Mouse (Mus musculus) urinary bladder, adult 2 months (tissue): ENCODE measurements around the gene Ltb. TPM values are rescaled to one million over a fixed set of nuclear protein-coding genes. Genes with fewer than 3 reads are reported as not detected.

ENCODE experiments used
- DNase-seq: peaks from one replicate; pipeline ENCODE4 v3.0.0; 2022; ENCODE audit warnings: low spot score
- polyA plus RNA-seq: library from polyadenylated mRNA; depleted of rRNA; stranded (reverse); fragments of >200 nt; gene quantifications from 2 replicates; pipeline ENCODE4 v1.2.3, GENCODE M21; 2012

Gene Ltb
- polyA plus RNA-seq, 1 experiment: 3.5 TPM

- peak; percentile 93 for DNase-seq
Measured at GRCm38 (mm10) chr17:35164568-35165450, 29.4 kb upstream of the Ltb start, which contains the start of gene Prrc2a. Prrc2a (minus strand) TSS chr17:35164897.

- no peak for DNase-seq
Measured at GRCm38 (mm10) chr17:35165451-35166155, 28.6 kb upstream of the Ltb start.

GRCm38 (mm10) chr17:35166352-35167035, 27.7 kb upstream of the Ltb start:
- DNase-seq: no peak

DNA sequence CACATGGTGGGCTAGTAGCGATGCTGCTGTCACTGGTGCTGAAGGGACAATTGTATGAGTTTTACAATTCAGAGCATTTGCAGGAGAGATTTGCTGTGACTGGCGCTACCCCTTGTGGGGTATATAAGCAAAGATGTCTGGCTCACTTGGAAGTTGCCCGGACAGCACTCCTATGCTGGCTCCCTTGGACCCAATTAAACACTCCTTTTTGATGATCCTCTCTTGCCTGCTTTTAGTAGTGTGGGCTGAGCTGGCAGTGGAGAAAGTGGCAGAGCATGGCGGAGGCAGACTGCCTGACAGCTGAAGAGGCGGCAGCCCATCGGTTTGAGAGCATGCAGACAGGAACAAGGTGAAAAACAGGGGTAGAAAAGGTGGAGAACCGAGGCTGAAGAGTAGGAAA, 26.4 kb upstream of the Ltb start:
- DNase-seq: no peak

DNA sequence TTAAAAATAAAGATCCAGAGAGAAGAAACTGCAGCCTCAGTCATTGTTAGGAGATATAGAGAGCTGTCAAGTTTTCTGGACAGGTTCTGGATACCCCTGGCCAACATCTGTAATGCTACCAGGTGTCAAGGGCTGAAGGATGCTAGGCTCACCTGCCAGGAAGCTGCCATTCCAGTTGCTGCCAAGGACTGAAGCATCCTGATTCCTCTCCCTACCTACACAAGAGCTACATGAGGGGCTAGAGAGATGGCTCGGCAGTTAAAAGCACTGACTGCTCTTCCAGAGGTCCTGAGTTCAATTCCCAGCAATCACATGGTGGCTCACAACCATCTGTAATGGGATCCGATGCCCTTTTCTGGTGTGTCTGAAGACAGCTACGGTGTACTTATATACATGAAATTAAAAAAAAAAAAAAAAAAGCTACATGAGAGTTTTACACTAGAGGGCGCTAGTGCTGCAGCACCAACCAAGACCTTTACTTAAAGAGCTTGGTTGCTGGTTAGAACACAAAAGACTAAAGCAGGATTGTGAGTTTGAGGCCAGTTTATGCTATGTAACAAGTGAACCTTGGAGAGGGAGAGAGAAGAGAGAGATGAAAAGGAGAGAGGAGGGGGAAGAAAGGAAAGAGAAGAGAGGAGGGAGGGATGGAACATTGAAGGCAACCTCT, 25.6 kb upstream of the Ltb start:
- no peak for DNase-seq

GRCm38 (mm10) chr17:35172445-35173234, 21.6 kb upstream of the Ltb start:
- DNase-seq: no peak

GRCm38 (mm10) chr17:35173329-35173728, 20.9 kb upstream of the Ltb start:
- DNase-seq: no peak

GRCm38 (mm10) chr17:35174201-35174977, 19.9 kb upstream of the Ltb start:
- no peak for DNase-seq

- no peak for DNase-seq
Measured at GRCm38 (mm10) chr17:35175382-35175781, 18.9 kb upstream of the Ltb start.

GRCm38 (mm10) chr17:35175968-35176367, 18.3 kb upstream of the Ltb start, which contains the start of gene Aif1:
Aif1 (minus strand) TSS chr17:35176068.
- no peak for DNase-seq

DNA sequence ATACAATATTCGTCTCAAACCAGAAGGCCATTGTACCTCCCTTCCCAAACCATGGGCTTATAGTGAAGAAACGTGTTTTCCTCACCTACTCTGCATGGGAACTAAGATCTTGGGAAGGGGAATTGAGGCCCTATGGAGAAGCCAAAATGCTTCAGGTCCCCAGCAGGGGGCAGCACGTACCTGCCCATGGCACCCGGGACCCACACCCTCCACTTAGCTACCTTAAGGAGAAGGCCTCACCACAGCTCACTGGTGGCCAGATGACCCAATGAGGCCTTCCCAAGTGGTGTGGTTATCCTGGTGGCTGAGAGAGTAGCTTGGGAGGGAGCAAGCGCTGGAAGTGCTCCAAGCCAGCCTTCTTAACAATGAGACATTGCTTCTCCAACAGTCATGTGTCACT, 15.7 kb upstream of the Ltb start:
- peak; percentile 66 for DNase-seq

- DNase-seq: no peak
Measured at GRCm38 (mm10) chr17:35180093-35180492, 14.1 kb upstream of the Ltb start.

DNA sequence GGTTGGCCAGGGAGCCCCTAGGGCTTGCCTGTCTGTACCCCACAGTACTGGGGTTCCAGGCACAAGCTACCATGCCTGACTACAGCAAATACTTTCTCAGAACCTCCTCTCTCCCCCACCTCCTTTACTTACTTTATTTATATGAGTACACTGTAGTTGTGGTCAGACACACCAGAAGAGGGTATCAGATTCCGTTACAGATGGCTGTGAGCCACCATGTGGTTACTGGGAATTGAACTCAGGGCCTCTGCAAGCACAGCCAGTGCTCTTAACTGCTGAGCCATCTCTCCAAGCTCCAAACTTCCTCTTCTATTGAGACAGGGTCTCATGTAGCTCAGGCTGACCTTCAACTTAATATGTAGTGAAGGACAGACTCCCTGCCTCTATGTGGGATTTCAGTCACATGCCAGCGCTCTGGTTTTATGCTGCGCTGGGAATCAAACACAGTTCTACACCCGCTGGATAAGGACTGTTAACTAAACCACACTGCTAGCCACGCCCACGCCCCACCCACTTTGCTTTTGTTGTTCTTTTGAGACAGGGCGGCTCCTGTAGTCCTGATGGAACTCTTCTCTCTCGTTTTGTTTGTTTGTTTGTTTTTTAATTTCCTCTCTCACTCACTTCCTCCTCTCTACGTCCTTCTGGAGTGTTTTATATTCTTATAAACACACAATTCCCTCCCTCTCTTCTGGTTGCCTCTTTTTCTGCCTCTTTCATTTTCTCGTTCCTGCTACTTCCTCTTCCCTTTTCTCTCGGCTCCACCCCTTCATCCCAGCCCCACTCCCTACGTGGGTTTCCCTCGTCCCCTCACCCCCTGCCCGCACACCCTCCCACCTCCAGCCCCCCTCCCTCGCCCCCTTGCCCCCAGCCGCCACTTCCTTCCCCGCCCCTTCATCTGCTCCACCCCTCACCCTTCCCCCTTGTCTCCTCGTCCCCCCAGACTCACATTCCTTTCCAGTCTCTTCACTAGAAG, 8.3 kb upstream of the Ltb start:
- no peak for DNase-seq

DNA sequence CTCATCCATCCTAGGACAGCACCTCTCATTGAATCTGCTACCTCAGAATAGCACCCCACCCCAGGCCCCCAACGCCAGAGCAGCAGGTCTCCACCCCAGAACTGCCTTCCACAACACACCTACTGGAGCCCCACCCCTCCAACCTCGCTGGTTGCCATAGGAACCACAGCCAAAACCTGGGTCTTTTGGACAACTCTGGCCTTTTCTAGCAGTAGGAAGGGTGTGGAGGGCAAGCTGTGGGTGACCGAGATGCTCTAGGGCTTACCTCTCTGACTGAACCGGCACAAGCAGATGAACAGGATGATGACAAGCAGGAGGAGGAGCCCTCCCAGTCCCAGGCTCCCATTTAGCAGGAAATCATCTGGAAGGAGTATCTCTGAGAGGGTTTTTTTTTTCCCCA, 7.6 kb upstream of the Ltb start:
- no peak for DNase-seq

DNA sequence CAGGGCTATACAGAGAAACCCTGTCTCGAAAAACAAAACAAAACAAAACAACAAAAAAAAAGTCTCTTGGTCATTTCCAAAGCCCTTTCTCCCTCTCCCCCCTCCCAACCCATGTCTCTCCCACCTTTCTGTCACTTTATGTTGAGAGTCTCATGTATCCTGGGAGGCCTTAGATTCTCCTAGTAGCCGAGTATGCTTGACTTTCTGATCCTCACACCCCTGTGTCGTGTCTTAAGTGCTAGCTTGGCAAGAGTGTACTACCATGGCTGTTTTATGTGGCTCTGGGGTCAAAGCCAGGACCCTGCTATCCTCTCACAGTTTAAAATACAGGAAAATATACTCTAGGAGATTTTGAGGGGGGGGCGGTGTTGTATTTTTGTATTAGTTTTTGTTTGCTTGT, 6.9 kb upstream of the Ltb start:
- no peak for DNase-seq

DNA sequence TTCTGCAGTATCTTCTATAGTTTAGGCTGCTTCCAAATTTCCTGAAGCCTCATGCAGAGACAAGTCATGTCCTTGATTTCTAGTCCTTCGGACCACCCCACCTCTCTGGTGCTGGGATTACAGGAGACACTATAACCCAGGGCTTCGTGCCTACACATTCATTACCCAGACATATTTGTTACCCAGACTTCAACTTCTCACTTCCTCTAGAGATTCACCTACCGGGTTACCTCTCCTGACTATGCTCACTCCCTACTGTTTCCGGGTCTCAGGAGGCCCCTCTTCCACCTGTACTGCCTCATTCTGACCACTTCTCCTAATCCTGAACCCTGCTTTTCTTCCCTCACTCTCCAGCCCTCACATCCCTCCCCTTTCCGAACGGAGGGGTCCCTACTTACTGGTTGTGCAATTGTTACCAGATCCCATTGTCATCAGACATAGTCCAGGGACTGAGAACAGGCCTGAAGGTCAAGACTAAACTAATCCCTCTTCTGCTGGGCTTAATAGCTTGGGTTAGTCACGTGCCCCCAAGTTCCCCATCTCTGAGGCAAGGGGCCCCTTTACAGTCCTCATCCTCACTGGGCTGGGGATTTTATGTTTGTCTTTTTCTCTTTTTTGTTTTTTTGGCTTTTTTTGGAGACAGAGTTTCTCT, 6.2 kb upstream of the Ltb start, which contains the start of gene Lst1:
Lst1 (minus strand) TSS at position 481 of the 652 bp plus-strand sequence.
- DNase-seq: no peak

DNA sequence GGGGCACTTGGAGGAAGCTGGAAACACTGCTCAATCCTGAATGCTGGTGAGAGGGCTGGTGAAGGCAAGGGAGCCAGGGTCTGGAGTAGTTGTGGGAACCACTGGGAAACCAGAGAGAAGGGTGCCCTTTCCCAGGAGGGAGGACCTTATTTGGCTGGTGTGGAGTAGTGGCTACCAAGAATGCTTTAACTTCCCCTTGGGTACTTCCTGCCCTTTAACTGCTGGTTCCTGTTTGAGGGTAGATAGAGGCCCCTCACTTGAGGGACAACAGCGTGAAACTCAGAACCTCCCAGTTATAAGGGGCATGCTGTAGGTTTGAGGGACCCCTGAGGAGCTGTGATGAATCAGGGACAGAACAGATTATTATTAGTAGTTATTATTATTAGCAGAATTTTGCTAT, 5.1 kb upstream of the Ltb start:
- DNase-seq: no peak

DNA sequence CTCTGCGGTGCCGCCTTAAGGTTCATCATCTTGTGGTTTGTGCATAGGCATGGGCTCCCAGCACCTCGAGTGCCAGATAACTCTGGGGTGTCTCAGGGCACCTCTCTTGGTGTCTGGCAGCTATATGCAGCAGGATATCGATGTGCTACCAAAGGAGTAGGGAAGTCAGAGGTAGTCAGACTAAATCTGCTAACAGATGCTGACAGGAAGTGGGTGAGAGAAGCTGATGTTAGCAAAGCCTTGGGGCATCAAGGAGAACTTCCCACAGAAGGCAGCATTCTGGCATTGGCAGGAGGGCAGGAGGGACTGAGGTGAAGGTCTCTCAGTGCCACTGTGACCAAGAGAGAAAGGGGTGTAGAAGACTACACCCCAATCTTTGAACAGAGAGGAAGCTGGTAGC, 4.1 kb upstream of the Ltb start:
- DNase-seq: no peak
